Mouse (Mus musculus) MEL (cell line): ENCODE measurements around the gene Hint2. TPM values are rescaled to one million over a fixed set of nuclear protein-coding genes. Genes with fewer than 3 reads are reported as not detected.

Experiments
- DNase-seq: peaks from one replicate; pipeline ENCODE4 v3.0.0; 2011; ENCODE audit warnings: low read depth, low spot score
- H3K27ac ChIP-seq: 2 replicates; pipeline ENCODE4 v1.5.1; 2012; ENCODE audit warnings: low read depth, mild to moderate bottlenecking, control low read depth, low read length, moderate library complexity; ENCODE audit not compliant: control insufficient read depth
- H3K27me3 ChIP-seq, 2 experiments: fragments of 150-350 bp in 1 of 2; sonication (generic) in 1 of 2; 2 replicates each; pipeline ENCODE4 v1.6.1; 2012; ENCODE audit warnings: low read length in 2 of 2, mild to moderate bottlenecking in 2 of 2, improper control_type of control experiment in 1 of 2, moderate library complexity in 1 of 2; ENCODE audit not compliant: insufficient read depth in 2 of 2, control insufficient read depth in 1 of 2
- H3K36me3 ChIP-seq, 2 experiments: 2 replicates each; pipeline ENCODE4 v1.6.1; 2012 to 2014; ENCODE audit warnings: low read length in 2 of 2, improper control_type of control experiment in 1 of 2, inconsistent platforms in 1 of 2, mild to moderate bottlenecking in 1 of 2; ENCODE audit not compliant: insufficient read depth in 2 of 2, control insufficient read depth in 1 of 2
- H3K4me1 ChIP-seq, 2 experiments: fragments of 150-350 bp in 1 of 2; sonication (generic) in 1 of 2; 2 replicates each; pipeline ENCODE4 v1.6.1; 2012; ENCODE audit warnings: low read length in 2 of 2, improper control_type of control experiment in 1 of 2, mild to moderate bottlenecking in 1 of 2; ENCODE audit not compliant: insufficient read depth in 2 of 2, control insufficient read depth in 1 of 2
- H3K4me3 ChIP-seq, 2 experiments: fragments of 150-350 bp in 1 of 2; sonication (generic) in 1 of 2; 2 replicates each; pipeline ENCODE4 v1.5.1; 2012; ENCODE audit warnings: low read depth in 2 of 2, low read length in 2 of 2, mild to moderate bottlenecking in 2 of 2, moderate library complexity in 2 of 2, control low read depth in 1 of 2, improper control_type of control experiment in 1 of 2; ENCODE audit not compliant: control insufficient read depth in 1 of 2, insufficient read depth in 1 of 2
- H3K79me2 ChIP-seq: 2 replicates; pipeline ENCODE4 v1.6.1; 2012; ENCODE audit warnings: mild to moderate bottlenecking, low read length, moderate library complexity; ENCODE audit not compliant: control insufficient read depth, poor library complexity, insufficient read depth
- H3K9ac ChIP-seq: 2 replicates; pipeline ENCODE4 v1.6.1; 2012; ENCODE audit warnings: low read depth, mild to moderate bottlenecking, control low read depth, low read length, moderate library complexity; ENCODE audit not compliant: control insufficient read depth, poor library complexity, severe bottlenecking
- H3K9me3 ChIP-seq: fragments of 150-350 bp; sonication (generic); replicated peaks from 2 replicates; pipeline ENCODE4 v1.6.1; 2012; ENCODE audit warnings: mild to moderate bottlenecking, low read length, improper control_type of control experiment, moderate library complexity; ENCODE audit not compliant: insufficient read depth
- CHD2 ChIP-seq: IDR thresholded peaks from 2 replicates; pipeline ENCODE4 v1.6.1; 2011; ENCODE audit warnings: low read length, improper control_type of control experiment
- CTCF ChIP-seq, 3 experiments: IDR thresholded peaks in 2 of 3; conservative IDR thresholded peaks in 1 of 3; 2 replicates each; pipeline ENCODE4 v1.5.1; 2011 to 2012; ENCODE audit warnings: low read length in 3 of 3, low read depth in 2 of 3, mild to moderate bottlenecking in 2 of 3, improper control_type of control experiment in 1 of 3, inconsistent platforms in 1 of 3, mixed read lengths in 1 of 3, moderate library complexity in 1 of 3; ENCODE audit not compliant: control insufficient read depth in 1 of 3, insufficient read depth in 1 of 3, poor library complexity in 1 of 3, severe bottlenecking in 1 of 3
- E2F4 ChIP-seq: IDR thresholded peaks from 2 replicates; pipeline ENCODE4 v1.6.1; 2011; ENCODE audit warnings: low read depth, low read length, improper control_type of control experiment, borderline replicate concordance
- EP300 ChIP-seq, 2 experiments: IDR thresholded peaks; 2 replicates each; pipeline ENCODE4 v1.6.1; 2011; ENCODE audit warnings: improper control_type of control experiment in 2 of 2, low read length in 2 of 2, low read depth in 1 of 2, mild to moderate bottlenecking in 1 of 2
- GATA1 ChIP-seq: IDR thresholded peaks from 2 replicates; pipeline ENCODE4 v1.6.1; 2011; ENCODE audit warnings: low read depth, low read length, improper control_type of control experiment
- MAX ChIP-seq: IDR thresholded peaks from 2 replicates; pipeline ENCODE4 v1.6.1; 2011; ENCODE audit warnings: low read length, improper control_type of control experiment
- MAZ ChIP-seq: IDR thresholded peaks from 2 replicates; pipeline ENCODE4 v1.6.1; 2012; ENCODE audit warnings: low read depth, mild to moderate bottlenecking, inconsistent platforms, low read length, improper control_type of control experiment
- MXI1 ChIP-seq: IDR thresholded peaks from 2 replicates; pipeline ENCODE4 v1.6.1; 2011; ENCODE audit warnings: mild to moderate bottlenecking, low read depth, low read length, improper control_type of control experiment
- MYC ChIP-seq: IDR thresholded peaks from 2 replicates; pipeline ENCODE4 v1.6.1; 2011; ENCODE audit warnings: low read depth, mild to moderate bottlenecking, low read length, improper control_type of control experiment, moderate library complexity
- NRF1 ChIP-seq: IDR thresholded peaks from 2 replicates; pipeline ENCODE4 v1.6.1; 2014; ENCODE audit warnings: low read depth, mild to moderate bottlenecking, inconsistent platforms, low read length, improper control_type of control experiment, moderate library complexity; ENCODE audit not compliant: poor library complexity, insufficient read depth, severe bottlenecking
- POLR2A ChIP-seq, 2 experiments: IDR thresholded peaks; 2 replicates each; pipeline ENCODE4 v1.6.1; 2011 to 2012; ENCODE audit warnings: low read length in 2 of 2, mild to moderate bottlenecking in 2 of 2, control low read depth in 1 of 2, improper control_type of control experiment in 1 of 2, low read depth in 1 of 2, moderate library complexity in 1 of 2; ENCODE audit not compliant: control insufficient read depth in 1 of 2, insufficient read depth in 1 of 2, poor library complexity in 1 of 2
- RAD21 ChIP-seq: IDR thresholded peaks from 2 replicates; pipeline ENCODE4 v1.6.1; 2011; ENCODE audit warnings: mild to moderate bottlenecking, low read depth, low read length, improper control_type of control experiment
- RCOR1 ChIP-seq: IDR thresholded peaks from 2 replicates; pipeline ENCODE4 v1.6.1; 2012; ENCODE audit warnings: low read depth, mild to moderate bottlenecking, inconsistent platforms, low read length, improper control_type of control experiment
- SIN3A ChIP-seq: IDR thresholded peaks from 2 replicates; pipeline ENCODE4 v1.6.1; 2012; ENCODE audit warnings: low read length, improper control_type of control experiment, inconsistent platforms
- SMC3 ChIP-seq: IDR thresholded peaks from 2 replicates; pipeline ENCODE4 v1.6.1; 2011; ENCODE audit warnings: low read depth, low read length, improper control_type of control experiment
- TBP ChIP-seq: IDR thresholded peaks from 2 replicates; pipeline ENCODE4 v1.8.0; 2011; ENCODE audit warnings: low read depth, low read length, improper control_type of control experiment
- UBTF ChIP-seq: IDR thresholded peaks from 2 replicates; pipeline ENCODE4 v1.6.1; 2012; ENCODE audit warnings: low read depth, mild to moderate bottlenecking, inconsistent platforms, low read length, improper control_type of control experiment, moderate library complexity, borderline replicate concordance; ENCODE audit not compliant: insufficient read depth
- USF1 ChIP-seq: IDR thresholded peaks from 2 replicates; pipeline ENCODE4 v1.6.1; 2014; ENCODE audit warnings: low read depth, mild to moderate bottlenecking, inconsistent platforms, low read length, improper control_type of control experiment, moderate library complexity
- ZC3H11A ChIP-seq: IDR thresholded peaks from 2 replicates; pipeline ENCODE4 v1.6.1; 2012; ENCODE audit warnings: low read depth, mild to moderate bottlenecking, inconsistent platforms, low read length, improper control_type of control experiment
- ZKSCAN1 ChIP-seq: IDR thresholded peaks from 2 replicates; pipeline ENCODE4 v1.6.1; 2012; ENCODE audit warnings: low read depth, mild to moderate bottlenecking, inconsistent platforms, low read length, improper control_type of control experiment, moderate library complexity
- ZMIZ1 ChIP-seq: IDR thresholded peaks from 2 replicates; pipeline ENCODE4 v1.6.1; 2012; ENCODE audit warnings: low read depth, mild to moderate bottlenecking, inconsistent platforms, low read length, improper control_type of control experiment, moderate library complexity
- polyA plus RNA-seq, 2 experiments: library from polyadenylated mRNA; stranded (reverse) in 1 of 2; unstranded in 1 of 2; fragments of >175 nt in 1 of 2; fragments of >200 nt in 1 of 2; gene quantifications; 2 replicates each; pipeline versions ENCODE4 v1.2.1 to v1.2.4; 2012; ENCODE audit warnings: low replicate concordance in 2 of 2, low read depth in 1 of 2; ENCODE audit not compliant: insufficient read length in 2 of 2, insufficient read depth in 1 of 2, missing spikeins in 1 of 2
- total RNA-seq: library from RNA; depleted of rRNA; stranded (reverse); fragments of 300-350 nt; gene quantifications from 2 replicates; pipeline ENCODE4 v1.2.3, GENCODE M21; 2012

The Hint2 gene
- total and polyA plus RNA-seq, 3 experiments, result 33.2 to 254 (median 46.4) TPM

DNA sequence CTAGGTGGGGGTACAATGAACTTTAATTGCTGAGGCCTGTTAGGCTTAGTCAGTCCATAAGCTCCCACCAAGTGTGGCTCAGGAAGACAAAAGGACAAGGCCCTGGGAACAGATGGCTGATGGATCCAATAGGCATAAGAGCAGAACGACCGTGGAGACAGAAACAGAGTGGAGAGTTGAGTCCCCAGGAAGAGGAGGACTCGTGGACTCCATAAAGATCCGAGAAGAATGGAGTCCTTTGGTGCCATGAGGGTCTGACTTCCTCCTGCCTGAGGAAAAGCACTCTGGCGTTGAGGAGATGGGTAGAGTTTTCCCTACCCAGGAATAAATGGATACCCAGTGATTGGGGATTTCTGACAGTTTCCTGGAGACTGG lies 25.6 kb downstream of the Hint2 start:
- peak overlapping the region; percentile 11 to 13; a peak in 2 of 4 replicates for H3K4me3 ChIP-seq

DNA sequence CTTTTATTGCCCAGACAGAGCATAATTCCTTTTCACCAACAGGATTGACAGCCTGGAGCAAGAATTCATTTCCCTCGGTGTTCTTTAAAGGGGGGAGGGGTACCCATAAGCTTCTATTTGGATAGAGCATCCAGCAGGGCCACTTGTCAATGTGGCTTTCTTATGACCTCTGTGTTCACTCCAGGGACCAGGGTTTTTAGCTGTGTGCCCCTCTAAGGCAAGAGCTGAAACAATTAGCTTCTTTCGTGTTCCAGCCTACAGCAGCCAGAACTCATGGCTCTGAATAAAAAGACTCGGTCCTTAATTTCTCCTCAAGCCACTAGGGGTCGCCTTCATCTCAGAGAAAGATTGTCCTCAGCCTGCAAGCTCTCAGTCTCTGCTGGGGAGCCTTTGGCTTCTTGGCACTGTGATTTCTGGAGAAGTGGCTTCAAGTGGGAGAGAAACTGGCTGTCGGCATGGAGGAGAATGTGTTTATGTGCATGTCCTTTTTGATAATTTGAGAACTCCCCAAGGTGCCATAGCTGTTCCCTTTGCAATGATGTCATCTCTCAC lies 26.2 kb downstream of the Hint2 start:
- Histone ChIP-seq H3K79me2 (no peaks in the 10 kb centered on the region), H3K27me3 (peaks cover 4 to 6% of the 10 kb centered on the region in 2 experiments), H3K4me1 (no peaks in the 10 kb centered on the region; a peak in 1 of 4 replicates), H3K27ac (no peak overlapping the region), H3K4me3 (no peak overlapping the region), H3K9ac (no peak overlapping the region), H3K9me3 (no peaks in the 10 kb centered on the region), H3K36me3 (no peaks in the 10 kb centered on the region)
- TF ChIP-seq ZC3H11A (peak; percentile 74), TBP (peak; percentile 54), RAD21 (peak; percentile 89), POLR2A (IDR thresholded peaks at IDR 0.05; ENCODE audit: control insufficient read depth in 1 of 2, insufficient read depth in 1 of 2, low read depth in 1 of 2, low read length in 2 of 2, poor library complexity in 1 of 2) (no peak), CTCF (IDR thresholded peaks at IDR 0.05 in 2 of 3, conservative IDR thresholded peaks at IDR 0.05 in 1 of 3; ENCODE audit: control insufficient read depth in 1 of 3, insufficient read depth in 1 of 3, low read depth in 2 of 3, low read length in 3 of 3, poor library complexity in 1 of 3, severe bottlenecking in 1 of 3) (peak; percentile 70 to 95 (median 75)), NRF1 (no peak), SMC3 (peak; percentile 80), ZKSCAN1 (no peak), MAZ (0 out of 2 replicates have a peak, but pooled peaks have one; percentile 38)
- peak; percentile 88 for DNase-seq

More for the DNA sequence above, 25.6 kb downstream of the Hint2 start:
- Histone ChIP-seq H3K9ac (no peak overlapping the region; the same call in 1 of the 2 replicates), H3K36me3 (no peaks in the 10 kb centered on the region), H3K79me2 (no peaks in the 10 kb centered on the region), H3K27me3 (peaks cover 4 to 6% of the 10 kb centered on the region in 2 experiments), H3K9me3 (no peaks in the 10 kb centered on the region), H3K27ac (no peak overlapping the region), H3K4me1 (no peaks in the 10 kb centered on the region; a peak in 1 of 4 replicates)
- no peak for DNase-seq
- no peak for TF ChIP-seq RCOR1
- TF ChIP-seq E2F4, result no peak
- TF ChIP-seq RAD21, result no peak
- TF ChIP-seq SMC3, result no peak
- no peak for TF ChIP-seq MAX
- TF ChIP-seq CHD2, result no peak
- TF ChIP-seq UBTF, result no peak
- no peak for TF ChIP-seq TBP
- no peak for TF ChIP-seq GATA1
- TF ChIP-seq NRF1, result no peak
- no peak for TF ChIP-seq CTCF (IDR thresholded peaks at IDR 0.05 in 2 of 3, conservative IDR thresholded peaks at IDR 0.05 in 1 of 3; ENCODE audit: control insufficient read depth in 1 of 3, insufficient read depth in 1 of 3, low read depth in 2 of 3, low read length in 3 of 3, poor library complexity in 1 of 3, severe bottlenecking in 1 of 3)
- no peak for TF ChIP-seq EP300 (IDR thresholded peaks at IDR 0.05; ENCODE audit: low read depth in 1 of 2, low read length in 2 of 2)
- TF ChIP-seq POLR2A (IDR thresholded peaks at IDR 0.05; ENCODE audit: control insufficient read depth in 1 of 2, insufficient read depth in 1 of 2, low read depth in 1 of 2, low read length in 2 of 2, poor library complexity in 1 of 2), result no peak
- no peak for TF ChIP-seq ZMIZ1
- TF ChIP-seq MAZ, result no peak
- TF ChIP-seq MYC, result no peak
- no peak for TF ChIP-seq SIN3A
- TF ChIP-seq MXI1, result no peak
- TF ChIP-seq USF1, result no peak
